Comparison of ENCODE assay signal across 8 mouse cellular contexts in the genomic region with DNA sequence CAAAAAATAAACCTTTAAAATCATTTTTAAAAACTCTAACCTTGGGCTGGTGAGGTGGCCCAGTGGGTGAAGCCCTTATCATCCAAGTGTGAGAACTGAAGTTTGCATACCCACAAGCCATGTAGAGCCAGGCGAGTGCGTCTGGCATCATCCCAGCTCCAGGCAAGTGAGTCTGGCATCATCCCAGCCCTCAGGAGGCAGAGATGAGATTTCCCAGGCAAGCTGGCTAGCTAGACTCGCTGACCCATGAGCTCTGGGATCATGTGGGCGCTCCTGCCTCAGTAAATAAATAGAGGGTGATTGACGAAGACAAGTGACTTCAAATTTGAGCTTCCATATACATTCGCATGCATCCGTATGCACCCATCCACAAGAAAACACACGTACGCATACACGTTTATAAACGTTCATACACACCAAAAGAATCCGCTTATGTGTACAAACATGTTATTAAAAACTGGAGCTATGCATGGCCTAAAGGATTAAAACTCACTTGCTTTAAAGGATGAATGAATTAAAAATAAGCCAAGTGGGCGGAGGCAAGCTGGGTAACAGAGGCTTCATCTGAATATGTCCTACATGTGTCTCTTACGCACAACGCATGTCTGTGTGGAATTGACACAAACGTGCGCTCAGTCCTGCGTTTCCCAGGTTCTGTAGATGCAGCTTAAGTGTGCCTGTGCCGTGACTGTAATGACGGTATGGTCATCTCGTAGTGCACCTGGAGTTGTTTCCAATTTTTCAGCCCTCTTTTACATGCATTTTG. TPM values are rescaled to one million over a fixed set of nuclear protein-coding genes. Genes with fewer than 3 reads are reported as not detected.
DNase-seq lines count a peak whose midpoint lies in the region; ATAC-seq and TF ChIP-seq lines count a peak whose summit lies in the region.

No protein-coding gene starts in this region.

- TF ChIP-seq POLR2A in lung, adult 2 months (IDR thresholded peaks at IDR 0.05; ENCODE audit: borderline replicate concordance, extremely low read depth, low read depth, low read length) = no peak

- no peak for TF ChIP-seq CTCF in lung, adult 2 months (IDR thresholded peaks at IDR 0.05; ENCODE audit: insufficient read depth, low read length)

- WGBS in lung, adult 2 months = 72% methylated on average over 21 of the region's 21 CpGs

- peaks cover 11% of the 10 kb centered on the region for H3K4me1 ChIP-seq in lung, adult 2 months (ENCODE audit: control insufficient read depth, insufficient read depth, low read length)

- H3K4me3 ChIP-seq in lung, adult 2 months (replicated peaks; ENCODE audit: extremely low read depth, low read depth, low read length) = no peak overlapping the region

- DNase-seq in frontal cortex, postnatal 14 days (ENCODE audit: low spot score in 2 of 2) = no peak
- DNase-seq in cerebellum, postnatal 10 days = peak; percentile 96
- peak; percentile 69 for DNase-seq in heart, adult 8-10 months (ENCODE audit: low spot score)
- peak; percentile 90 for DNase-seq in kidney, adult 11 months
- DNase-seq in lung, adult 2 months = peak; percentile 68
- peak; percentile 64 to 69 for DNase-seq in right cerebral cortex, postnatal 10 days (ENCODE audit: low spot score in 2 of 2)
- no peak for DNase-seq in layer of hippocampus, adult 9-10 months (ENCODE audit: low spot score)

- peak; percentile 43; the same call in 1 of the 2 replicates for ATAC-seq in frontal cortex, adult (ENCODE audit: low TSS enrichment)

RNA-seq across cellular contexts. Expression of gene P4ha2, which starts 12.3 kb away (rescaled TPM):
- total RNA-seq in heart, adult 8-10 months (2022) = 10 to 100 TPM; 57.4 to 71.1 (median 64.1) TPM
- polyA plus RNA-seq in lung, adult 2 months (2012; rRNA removed) = 25.9 and 30.0 TPM in 2 replicates

RNA-seq across cellular contexts. Expression of gene Pdlim4, which starts 43.3 kb away (rescaled TPM):
- 10 to 100 TPM; 29.1 to 39.9 (median 35.2) TPM for total RNA-seq in heart, adult 8-10 months (2022)
- polyA plus RNA-seq in lung, adult 2 months (2012; rRNA removed) = 22.9 and 25.6 TPM in 2 replicates

Comparison
In these comparisons a context has a peak if more than half of its experiments do, and no peak if none do; other contexts are left out.
1. DNase-seq: peak in cerebellum, postnatal 10 days (2 of 2), heart, adult 8-10 months (single experiment), kidney, adult 11 months (single experiment), lung, adult 2 months (single experiment) and right cerebral cortex, postnatal 10 days (2 of 2); none in frontal cortex, postnatal 14 days (0 of 2) and layer of hippocampus, adult 9-10 months (single experiment).